15 mouse cellular contexts compared by ENCODE assay signal in genomic region chr11:55772107-55772506, GRCm38 (mm10).
DNase-seq lines count a peak whose midpoint lies in the region; ATAC-seq lines count a peak whose summit lies in the region.
"Had no signal": no experiment of that assay in that cellular context is flagged by ENCODE, and none has a peak within 500 bp of the region (broad histone marks: within the 10 kb centered on the region; RNA-seq: fewer than 3 reads in every experiment).

No protein-coding gene starts in this region.

- 61% methylated on average over 13 of the region's 13 CpGs for WGBS in midbrain, embryonic 11.5 days
- WGBS in midbrain, embryonic 13.5 days = 67% methylated on average over 13 of the region's 13 CpGs
- WGBS in neural tube, embryonic 13.5 days = 20% methylated on average over 13 of the region's 13 CpGs

- no peaks in the 10 kb centered on the region for H3K4me1 ChIP-seq in midbrain, embryonic 11.5 days (ENCODE audit: control insufficient read depth, insufficient read depth, low read length)
- no peaks in the 10 kb centered on the region; the same call in 1 of the 2 replicates for H3K4me1 ChIP-seq in midbrain, embryonic 13.5 days (replicated peaks)
- peaks cover 16% of the 10 kb centered on the region for H3K4me1 ChIP-seq in neural tube, embryonic 13.5 days (replicated peaks)
- H3K4me1 ChIP-seq: limb, embryonic 10.5 days; midbrain, embryonic 15.5 days had no signal

- DNase-seq in midbrain, embryonic 11.5 days (ENCODE audit: low spot score, missing footprints) = peak; percentile 74
- peak; percentile 42 to 47 for DNase-seq in frontal cortex, postnatal 36 days (ENCODE audit: low spot score in 2 of 2)
- peak; percentile 32 for DNase-seq in layer of hippocampus, adult 9-11 months
- DNase-seq in ovary, postnatal 36 days (ENCODE audit: low spot score) = no peak
- DNase-seq in adrenal gland, adult 8-10 months = no peak
- DNase-seq: cerebellum, postnatal 10 days; kidney, adult 2 months; thymus, adult 18-20 months had no signal

- H3K4me2 ChIP-seq in midbrain, embryonic 11.5 days = no peak overlapping the region
- H3K4me2 ChIP-seq in midbrain, embryonic 13.5 days (replicated peaks) = no peak overlapping the region
- peak overlapping the region; percentile 33 for H3K4me2 ChIP-seq in neural tube, embryonic 13.5 days
- H3K4me2 ChIP-seq: midbrain, embryonic 15.5 days had no signal

- no peak overlapping the region for H3K4me3 ChIP-seq in midbrain, embryonic 11.5 days (ENCODE audit: low read depth, low read length)
- no peak overlapping the region for H3K4me3 ChIP-seq in midbrain, embryonic 13.5 days (replicated peaks)
- H3K4me3 ChIP-seq in neural tube, embryonic 13.5 days = no peak overlapping the region
- H3K4me3 ChIP-seq: limb, embryonic 10.5 days; midbrain, embryonic 15.5 days had no signal

- H3K9ac ChIP-seq in midbrain, embryonic 11.5 days (ENCODE audit: low read length) = no peak overlapping the region
- no peak overlapping the region for H3K9ac ChIP-seq in midbrain, embryonic 13.5 days (replicated peaks)
- H3K9ac ChIP-seq in neural tube, embryonic 13.5 days = 0 out of 2 replicates have a peak overlapping the region, but pooled peaks have one; percentile 43
- H3K9ac ChIP-seq: liver, embryonic 14.5 days; midbrain, embryonic 15.5 days had no signal

- H3K27ac ChIP-seq in midbrain, embryonic 11.5 days (ENCODE audit: low read depth, low read length) = no peak overlapping the region
- no peak overlapping the region for H3K27ac ChIP-seq in midbrain, embryonic 13.5 days
- H3K27ac ChIP-seq in neural tube, embryonic 13.5 days (replicated peaks) = peak overlapping the region; percentile 74
- H3K27ac ChIP-seq: limb, embryonic 10.5 days; liver, embryonic 14.5 days; midbrain, embryonic 15.5 days had no signal

- H3K27me3 ChIP-seq in midbrain, embryonic 11.5 days (ENCODE audit: control insufficient read depth, insufficient read depth, low read length) = no peaks in the 10 kb centered on the region
- H3K27me3 ChIP-seq in midbrain, embryonic 13.5 days = no peaks in the 10 kb centered on the region
- H3K27me3 ChIP-seq in neural tube, embryonic 13.5 days = no peaks in the 10 kb centered on the region
- H3K27me3 ChIP-seq: midbrain, embryonic 15.5 days had no signal

- ATAC-seq in midbrain, embryonic 11.5 days (ENCODE audit: low FRiP score) = no peak
- ATAC-seq in midbrain, embryonic 13.5 days = no peak
- peak; percentile 74 for ATAC-seq in neural tube, embryonic 13.5 days (ENCODE audit: low read depth)
- ATAC-seq in granulocyte monocyte progenitor cell, adult 5-6 weeks (replicated peaks; ENCODE audit: poor library complexity, severe bottlenecking) = no peak
- ATAC-seq: forebrain, embryonic 16.5 days; midbrain, embryonic 15.5 days had no signal

- no peaks in the 10 kb centered on the region for H3K9me3 ChIP-seq in midbrain, embryonic 11.5 days (ENCODE audit: control insufficient read depth, low read length)
- no peaks in the 10 kb centered on the region for H3K9me3 ChIP-seq in midbrain, embryonic 13.5 days
- no peaks in the 10 kb centered on the region for H3K9me3 ChIP-seq in neural tube, embryonic 13.5 days
- H3K9me3 ChIP-seq: limb, embryonic 10.5 days; midbrain, embryonic 15.5 days had no signal

- no peaks in the 10 kb centered on the region for H3K36me3 ChIP-seq in midbrain, embryonic 11.5 days (ENCODE audit: control insufficient read depth, insufficient read depth, low read length)
- no peaks in the 10 kb centered on the region for H3K36me3 ChIP-seq in midbrain, embryonic 13.5 days
- no peaks in the 10 kb centered on the region for H3K36me3 ChIP-seq in neural tube, embryonic 13.5 days
- H3K36me3 ChIP-seq: limb, embryonic 10.5 days; midbrain, embryonic 15.5 days had no signal

Comparison
In these comparisons a context has a peak if more than half of its experiments do, and no peak if none do; other contexts are left out.
1. DNase-seq: peak in midbrain, embryonic 11.5 days (single experiment), frontal cortex, postnatal 36 days (2 of 2) and layer of hippocampus, adult 9-11 months (single experiment); none in ovary, postnatal 36 days (single experiment) and adrenal gland, adult 8-10 months (single experiment).